Mouse (Mus musculus): ENCODE measurements around the gene Dnajc16.

Gene Dnajc16

DNA sequence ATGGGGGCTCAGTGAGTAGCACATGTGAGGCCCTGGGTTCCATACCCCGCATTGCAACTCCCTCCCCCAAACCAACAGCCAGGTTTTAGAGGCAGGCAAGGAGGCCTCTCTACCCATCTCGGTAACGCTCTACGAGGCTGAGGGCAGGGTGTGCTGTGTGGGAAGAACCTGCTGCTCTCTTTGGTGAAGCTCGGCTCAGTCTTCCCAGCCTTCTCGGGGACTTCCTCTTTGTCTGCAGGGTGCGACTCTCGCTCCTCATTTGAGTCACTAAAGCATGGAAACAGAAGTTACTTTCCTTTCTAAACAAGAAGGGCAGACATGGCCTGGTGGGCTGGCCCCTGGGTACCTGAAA, 24.4 kb downstream of the Dnajc16 start:
- in situ Hi-C loops (cut with MboI, MseI): no loop called here

DNA sequence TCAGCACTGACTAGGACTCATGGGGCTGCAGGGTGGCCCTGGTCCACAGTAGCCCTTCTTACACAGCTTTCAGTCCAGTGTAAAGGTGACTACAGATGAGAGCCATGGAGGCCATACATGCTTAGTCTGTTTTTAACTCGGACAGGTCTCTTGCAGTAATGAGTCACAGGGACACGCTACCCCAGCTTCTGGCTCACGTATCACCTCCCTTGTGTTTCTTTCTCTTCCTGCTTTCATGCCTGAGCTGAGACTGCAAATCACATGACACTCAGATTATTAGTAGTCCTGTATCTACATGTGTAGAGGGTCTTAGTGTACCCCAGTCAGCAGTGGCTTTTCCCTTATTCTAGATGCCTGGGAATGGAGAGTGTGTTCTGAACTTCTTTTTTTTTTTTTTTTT, 25.7 kb downstream of the Dnajc16 start:
- in situ Hi-C loops (cut with MboI, MseI): no loop called here

DNA sequence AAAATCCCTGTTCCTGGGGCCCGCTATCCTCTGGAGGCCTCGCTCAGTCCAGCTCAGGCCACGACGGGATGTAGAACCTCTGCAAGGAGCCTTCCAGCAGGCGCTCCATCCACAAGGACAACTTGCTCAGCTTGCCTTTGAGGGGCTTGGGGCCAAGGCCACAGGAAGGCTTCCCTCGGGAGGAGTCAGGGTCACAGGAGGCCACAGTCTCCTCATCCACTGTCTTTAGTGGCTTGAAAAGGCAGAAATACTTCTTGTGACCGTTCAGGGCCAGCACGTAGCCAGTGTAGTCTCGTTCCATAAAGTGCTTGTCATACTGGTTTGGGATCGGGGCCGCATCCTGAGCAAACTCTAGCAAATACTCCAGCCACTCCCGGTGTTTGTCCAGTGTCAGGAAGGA, 27.3 kb downstream of the Dnajc16 start:
- in situ Hi-C loops (cut with MboI, MseI): no loop called here

DNA sequence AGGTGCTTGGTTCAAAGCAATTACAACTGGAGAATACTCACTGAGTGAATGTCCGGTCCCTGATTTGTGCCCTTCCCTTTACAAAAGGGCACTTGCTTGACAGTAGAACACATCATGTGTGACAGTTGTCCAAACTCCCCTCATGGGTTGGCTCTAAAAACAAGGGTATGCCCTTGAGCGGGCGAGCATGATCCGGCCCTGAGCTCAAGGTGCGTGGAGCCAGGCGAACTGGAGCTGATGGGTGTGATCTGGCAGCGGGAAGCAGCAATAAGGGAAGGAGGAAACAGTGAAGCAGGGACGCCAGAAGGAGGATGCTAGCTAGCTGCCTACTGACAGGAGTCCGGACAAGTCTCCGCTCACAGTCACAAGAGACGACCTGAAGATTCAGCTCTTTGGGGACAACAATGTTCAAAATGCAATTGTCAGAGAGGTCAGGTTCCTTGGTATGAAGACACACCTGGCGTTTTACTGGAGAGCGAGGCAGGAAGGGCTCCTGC, 28.6 kb downstream of the Dnajc16 start:
- in situ Hi-C loops (cut with MboI, MseI): no loop called here

DNA sequence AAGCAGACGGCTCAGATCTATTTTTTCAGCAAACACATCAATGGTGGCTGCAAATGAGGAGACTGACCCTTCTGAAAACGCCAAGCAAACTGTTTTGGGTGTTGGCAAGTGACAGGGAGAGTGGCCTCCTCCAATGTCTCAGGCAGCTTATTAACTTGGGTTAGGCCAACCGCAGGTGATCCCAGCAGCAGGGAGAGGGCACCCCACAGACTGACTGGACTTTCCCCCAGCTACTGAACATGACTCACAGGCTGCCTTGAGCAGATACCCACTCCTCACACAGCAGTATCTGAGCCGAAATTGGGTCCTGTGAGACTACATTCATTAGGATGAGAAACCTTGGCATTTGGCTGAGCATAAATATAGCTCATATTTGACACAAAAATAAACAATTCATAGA, 29.8 kb downstream of the Dnajc16 start:
- in situ Hi-C loops (cut with MboI, MseI): no loop called here

DNA sequence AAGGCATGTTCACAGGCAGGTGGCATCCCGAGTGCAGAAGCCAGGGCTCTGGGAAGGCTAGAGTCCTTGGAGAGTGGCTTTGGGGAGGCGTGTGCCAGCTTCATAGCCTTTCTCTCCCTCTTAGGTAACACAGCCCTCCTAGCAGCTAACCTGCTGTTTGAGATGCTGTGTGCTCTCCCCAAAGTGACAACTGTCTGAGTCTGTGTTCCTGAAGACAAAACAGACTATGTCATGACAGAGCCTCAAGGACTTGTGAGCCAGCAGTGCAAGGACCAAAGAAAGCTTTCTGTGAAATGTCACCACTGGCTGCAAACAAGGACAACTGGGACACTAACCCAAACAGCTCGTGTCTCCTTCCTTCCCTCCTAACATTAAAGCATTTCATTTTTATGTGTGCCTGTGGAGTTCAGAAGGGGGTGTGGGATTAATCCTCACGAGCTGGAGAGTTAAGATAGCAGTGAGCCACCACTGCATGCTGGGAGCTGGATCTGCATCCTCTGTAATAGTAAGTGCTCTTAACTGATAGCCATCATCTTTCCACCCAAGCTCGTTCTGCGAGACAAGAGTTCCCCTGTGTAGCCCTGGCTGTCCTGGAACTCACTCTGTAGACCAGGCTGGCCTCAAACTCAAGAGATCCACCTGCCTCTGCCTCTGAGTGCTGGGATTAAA, 31.7 kb downstream of the Dnajc16 start:
- in situ Hi-C loops (cut with MboI, MseI): no loop called here

DNA sequence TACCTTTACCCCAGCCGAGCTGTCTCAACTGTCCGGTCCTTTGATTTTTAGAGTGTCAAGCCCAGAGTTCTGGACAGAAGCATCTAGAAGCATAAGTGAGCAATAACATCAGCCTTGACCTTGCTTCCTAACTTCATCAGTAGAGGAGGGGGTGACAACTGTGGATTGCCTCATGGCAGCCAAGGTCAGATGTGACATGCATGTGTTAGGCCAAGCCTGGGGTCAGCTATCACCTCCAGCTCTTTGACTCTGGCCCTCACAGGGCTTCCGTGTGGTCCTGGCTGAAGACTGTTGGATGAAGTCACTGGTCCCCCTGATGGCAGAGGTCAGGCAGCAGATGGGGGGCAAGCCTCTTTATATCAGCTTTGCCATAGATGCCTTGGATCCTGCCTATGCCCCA, 33.6 kb downstream of the Dnajc16 start:
- in situ Hi-C loops (cut with MboI, MseI): no loop called here

DNA sequence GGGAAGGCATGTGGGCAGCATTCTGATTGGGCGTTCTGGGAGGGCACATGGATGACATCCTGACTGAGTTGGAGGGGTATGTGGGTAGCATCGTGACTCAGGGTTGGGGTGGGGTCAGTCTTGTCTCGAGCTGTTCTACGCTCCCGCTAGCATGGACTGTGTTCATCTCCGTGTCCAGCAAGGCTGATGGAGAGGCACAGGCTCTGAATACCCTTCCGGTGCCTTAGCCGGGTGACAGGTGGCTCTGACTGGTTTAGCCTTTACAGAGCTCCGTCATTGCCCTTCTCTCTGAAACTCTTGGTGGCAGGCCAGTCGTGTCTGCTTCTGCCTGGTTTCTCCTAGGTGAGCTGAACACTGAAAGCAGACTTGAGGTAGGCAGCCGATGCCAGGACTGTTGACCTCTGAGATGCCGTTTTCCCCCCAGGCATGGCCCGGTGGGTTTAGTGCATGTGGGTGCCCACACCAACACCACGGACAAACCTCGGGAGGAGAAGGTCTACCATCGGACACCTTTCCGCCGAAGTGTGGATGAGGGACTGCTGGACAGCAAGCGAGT, 35.3 kb downstream of the Dnajc16 start:
- in situ Hi-C loops (cut with MboI, MseI): no loop called here

DNA sequence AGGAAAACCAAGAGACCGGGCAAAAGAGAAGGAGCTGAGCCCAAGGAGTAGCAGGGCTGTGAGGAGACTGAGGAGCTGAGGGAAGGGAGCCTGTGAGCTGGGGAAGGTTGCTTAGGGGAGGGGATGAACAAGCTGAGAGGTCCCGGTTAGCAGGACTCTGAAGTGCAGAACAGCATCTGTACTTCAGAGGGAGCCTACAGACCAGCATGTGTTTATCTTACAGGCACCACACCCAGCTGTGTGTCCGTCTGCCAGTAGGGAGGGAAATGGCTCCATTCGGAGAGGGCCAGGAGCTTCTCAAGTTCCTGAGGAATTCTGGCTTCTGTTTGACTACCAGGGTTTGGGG, 38.7 kb downstream of the Dnajc16 start:
- in situ Hi-C loops (cut with MboI, MseI): no loop called here

DNA sequence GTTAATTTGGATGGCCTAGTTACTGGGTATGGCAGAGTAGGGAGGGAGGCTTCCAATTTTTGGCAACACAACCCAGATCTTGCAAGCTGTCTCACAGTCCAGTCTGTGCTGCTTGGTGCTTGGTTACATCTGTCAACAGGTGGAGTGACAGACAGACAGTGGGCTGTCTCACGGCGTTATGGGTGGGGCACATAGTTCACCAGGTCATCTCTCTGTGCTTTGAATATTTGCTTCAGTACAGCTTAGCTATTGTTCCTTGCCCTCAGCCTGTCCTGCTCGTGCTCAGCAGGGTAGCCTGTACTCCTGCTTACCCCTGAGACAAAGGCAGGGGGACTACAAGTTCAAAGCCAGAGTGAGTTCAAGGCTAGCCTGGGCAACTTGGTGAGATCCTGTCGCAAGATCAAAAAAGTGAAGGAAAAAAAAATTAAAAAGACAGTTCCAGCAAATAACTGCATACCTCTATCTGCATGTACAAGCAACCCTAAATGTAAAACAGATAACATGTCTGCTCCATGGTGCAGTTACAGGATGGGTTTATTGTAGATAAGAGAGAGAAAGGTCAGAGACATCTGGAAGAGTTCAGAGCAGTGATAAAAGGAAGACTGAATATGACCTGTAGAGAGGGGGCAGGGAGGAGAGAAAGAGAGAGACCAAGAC, 39.2 kb downstream of the Dnajc16 start:
- in situ Hi-C loops (cut with MboI, MseI): no loop called here

DNA sequence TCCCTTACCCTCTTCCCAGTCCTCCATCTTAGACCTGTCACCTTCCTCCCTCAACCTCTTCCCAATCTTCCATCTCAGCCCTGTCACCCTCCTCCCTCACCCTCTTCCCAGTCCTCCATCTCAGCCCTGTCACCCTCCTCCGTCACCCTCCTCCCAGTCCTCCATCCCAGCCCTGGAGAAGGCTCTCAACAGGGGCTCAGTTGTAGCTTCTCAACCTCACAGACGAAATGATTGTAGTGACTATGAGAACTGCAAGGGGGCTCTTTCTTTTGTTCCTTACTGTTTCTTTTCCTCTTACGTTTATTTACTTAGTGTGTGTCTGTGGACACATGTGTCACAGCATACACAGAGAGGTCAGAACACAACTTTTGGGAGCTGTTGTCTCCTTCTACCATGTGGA, 39.9 kb downstream of the Dnajc16 start:
- in situ Hi-C loops (cut with MboI, MseI): no loop called here

DNA sequence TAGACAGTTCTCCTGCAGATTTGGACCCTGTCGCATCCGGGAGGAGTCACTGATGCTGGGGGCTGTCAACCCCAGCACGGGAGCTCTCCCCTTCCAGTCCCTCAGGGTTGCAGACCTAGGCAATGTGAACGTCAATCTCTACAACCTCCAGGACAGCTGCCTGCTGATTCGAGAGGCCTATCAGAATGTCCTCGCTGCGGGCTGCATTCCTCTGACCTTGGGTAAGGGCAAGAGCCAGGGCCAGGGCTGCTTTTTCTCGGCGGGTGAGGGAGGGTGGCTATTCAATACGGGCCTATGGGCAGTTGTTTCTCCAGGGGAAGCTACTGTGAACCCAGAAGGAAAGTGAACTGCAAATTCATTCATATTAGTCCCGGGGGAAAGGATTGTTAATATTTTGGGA, 41.2 kb downstream of the Dnajc16 start:
- in situ Hi-C loops (cut with MboI, MseI): no loop called here

DNA sequence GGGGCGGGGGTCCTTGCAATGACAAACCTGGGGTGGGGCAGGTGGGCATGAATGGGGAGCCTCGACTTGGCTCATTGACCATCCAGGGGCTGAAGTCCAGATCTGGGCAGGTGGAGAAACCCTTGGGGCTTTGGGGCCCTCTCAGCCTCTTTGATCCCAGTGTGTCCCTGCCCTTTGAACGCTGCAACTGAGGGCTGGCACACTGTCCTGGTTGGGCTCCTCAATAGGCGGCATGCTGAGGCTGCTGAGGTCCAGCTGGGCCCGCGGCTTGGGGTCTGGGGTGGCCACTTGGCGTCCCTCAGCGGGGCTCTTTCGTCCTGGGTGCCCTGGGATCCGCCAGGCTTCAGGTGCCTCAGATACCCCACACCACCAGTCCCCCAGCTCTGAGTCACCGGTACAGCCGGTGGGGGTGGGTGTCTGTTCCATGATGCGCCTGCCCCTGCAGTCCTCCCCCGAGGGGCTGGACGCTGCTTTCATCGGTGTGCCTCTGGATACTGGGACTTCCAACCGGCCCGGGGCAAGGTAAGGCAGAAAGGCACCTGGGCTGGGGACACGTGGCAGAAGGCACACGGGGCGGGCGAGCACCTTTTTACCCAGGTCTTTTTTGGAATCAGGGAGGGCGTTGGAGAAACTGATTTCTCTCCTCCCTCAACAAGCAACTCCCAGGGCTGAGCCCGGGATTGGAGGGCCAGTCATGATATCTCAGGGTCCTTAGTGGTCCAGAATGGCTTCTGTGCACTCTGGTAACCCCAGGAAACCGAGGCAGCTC, 44.0 kb downstream of the Dnajc16 start, which contains the start of gene Agmat:
Gene Agmat, plus strand, starts transcription at position 95 of the 769 bp plus-strand sequence.
- in situ Hi-C loops (cut with MboI, MseI): no loop called here

DNA sequence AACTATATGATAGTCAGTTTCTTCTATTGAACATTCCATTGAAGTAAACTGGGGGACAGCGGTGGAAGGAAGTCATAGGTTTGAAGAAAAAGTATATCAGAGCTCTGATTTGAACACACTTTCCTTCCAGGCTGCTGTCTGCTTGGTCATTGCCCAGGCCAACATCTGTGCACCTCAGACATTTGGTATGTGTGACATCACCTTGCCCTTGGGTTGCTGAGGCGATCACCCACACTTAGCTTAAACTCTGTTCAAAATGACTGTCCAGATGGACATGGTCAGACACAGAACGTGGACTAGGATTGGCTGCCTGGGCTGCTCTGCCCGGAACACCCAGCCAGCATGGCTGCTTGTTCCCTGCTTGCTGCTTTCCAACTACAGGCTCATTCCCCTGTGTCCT, 48.4 kb downstream of the Dnajc16 start:
- in situ Hi-C loops (cut with MboI, MseI): no loop called here

DNA sequence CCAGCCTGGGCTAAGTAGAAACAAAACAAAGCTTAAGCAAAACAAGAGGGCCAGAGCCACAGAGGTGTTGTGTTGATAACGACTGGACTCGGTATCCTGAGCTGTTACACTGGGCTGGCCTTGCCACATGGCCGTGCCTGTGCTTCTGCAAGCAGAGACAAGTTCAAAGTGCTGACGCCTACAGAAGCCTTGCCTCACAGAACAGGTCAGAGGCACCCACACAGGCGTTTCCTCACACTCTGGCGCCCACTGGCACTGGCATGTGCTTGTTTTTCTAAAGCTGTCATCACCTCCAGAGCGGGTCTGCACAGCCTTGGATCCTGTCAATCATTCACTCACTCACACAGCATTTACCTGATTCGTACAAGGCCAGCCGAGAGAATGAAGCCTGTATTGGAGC, 48.9 kb downstream of the Dnajc16 start:
- in situ Hi-C loops (cut with MboI, MseI): no loop called here

DNA sequence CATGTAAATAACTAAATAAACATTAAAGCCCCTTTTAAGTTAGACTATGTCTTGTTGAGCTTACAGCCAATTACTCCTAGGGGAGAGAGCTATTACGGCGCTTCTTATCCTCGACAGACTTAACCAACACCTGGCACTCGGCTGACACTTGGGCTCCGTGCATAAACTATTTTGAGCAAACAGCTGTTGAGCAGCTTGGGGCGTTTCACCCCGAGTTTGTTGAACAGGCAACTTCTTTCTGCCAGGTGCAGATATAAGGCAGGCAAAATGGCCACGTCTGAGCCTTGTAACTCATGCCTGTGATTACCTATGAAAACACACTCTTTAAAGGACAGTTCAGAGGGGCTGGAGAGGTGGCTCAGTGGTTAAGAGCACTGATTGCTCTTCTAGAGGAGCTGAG, 52.7 kb downstream of the Dnajc16 start:
- in situ Hi-C loops (cut with MboI, MseI): no loop called here

DNA sequence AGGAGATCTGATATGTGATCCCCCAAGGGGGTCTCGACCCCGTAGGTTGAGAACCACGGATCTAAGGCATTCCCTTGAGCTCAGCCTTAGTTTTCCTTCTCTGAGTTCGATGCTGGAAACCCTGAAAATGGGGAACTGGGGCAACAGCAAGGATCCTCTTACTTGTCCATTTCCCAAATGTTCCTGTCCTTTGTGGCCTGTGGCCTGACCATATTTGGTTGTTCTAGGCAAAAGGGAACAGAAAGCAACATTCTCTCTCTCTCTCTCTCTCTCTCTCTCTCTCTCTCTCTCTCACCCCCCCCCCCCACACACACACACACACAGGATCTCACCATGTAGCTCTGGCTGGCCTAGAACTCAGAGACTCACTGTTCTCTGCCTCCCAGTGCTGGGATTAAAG, 53.9 kb downstream of the Dnajc16 start:
- in situ Hi-C loops (cut with MboI, MseI): no loop called here

DNA sequence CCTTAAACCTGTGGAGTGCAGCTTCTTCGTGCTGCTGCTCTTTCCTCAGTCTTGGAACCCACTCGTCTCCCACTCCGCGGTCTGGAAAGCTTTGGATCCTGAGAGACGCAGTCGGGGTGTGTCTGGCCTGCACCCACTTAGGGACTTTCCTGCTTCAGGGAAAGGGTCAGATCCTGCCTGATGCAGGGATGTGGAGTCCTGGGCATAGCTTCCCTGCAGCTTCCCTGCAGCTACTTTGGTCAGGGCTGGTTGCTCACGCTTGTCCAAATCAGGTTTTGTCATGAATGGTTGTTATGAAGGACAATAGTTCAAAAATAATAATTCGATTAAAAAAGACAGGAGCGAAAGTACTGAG, 55.5 kb downstream of the Dnajc16 start:
- in situ Hi-C loops (cut with MboI, MseI): no loop called here

DNA sequence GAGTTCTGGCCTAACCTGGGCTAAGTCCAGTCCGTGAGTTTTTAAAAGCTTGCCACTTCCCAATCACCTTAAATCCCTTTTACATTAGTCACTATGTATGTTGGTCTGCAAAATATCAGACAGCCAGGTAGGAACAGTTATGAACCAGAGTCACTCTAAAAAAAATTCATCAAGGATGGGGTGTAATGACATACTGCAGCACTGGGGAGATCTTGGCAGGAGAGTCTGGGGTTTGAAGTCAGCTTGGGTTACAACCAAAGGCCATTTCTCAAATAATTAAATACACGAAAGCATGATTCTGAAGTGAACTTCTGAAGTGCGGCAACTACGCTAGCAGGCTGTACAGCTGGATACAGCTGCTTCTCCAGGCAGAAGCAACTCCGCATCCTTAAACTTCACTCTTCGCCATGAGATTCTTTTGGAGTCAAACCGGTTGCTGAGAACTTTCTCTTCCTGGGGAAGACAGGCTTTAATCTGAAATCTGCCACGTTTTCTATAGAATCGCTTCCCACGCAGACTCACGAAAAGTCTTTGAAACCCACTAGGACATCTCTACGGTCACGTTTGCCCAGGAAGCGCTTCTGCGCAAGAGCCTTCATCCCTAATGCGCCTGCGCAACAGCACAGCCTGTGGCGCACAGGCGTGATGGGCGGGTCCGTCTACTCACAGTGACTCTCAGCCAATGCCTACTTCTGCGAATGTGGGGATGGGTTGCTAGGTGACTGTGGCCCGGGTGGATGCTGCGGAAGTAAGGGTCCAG, 56.1 kb downstream of the Dnajc16 start:
- in situ Hi-C loops (cut with MboI, MseI): no loop called here

DNA sequence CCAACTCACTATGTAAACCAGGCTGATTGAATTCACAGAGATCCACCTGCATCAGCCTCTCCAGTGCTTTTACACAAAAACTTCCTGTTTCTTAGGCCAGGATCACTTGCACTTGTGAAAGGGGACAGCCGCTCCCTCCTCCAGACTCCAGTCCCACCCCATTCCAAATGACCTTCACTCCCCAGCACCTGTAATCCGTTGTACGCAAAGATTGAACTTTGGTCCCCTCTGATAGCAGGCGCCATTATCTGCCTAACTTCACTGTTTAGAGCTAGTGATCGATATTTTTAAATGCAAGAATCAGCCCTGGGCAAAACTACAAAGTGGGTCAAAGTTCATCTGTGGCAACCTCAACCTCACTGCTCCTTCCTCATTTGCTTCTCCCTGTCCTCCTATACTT, 59.0 kb downstream of the Dnajc16 start:
- in situ Hi-C loops (cut with MboI, MseI): no loop called here

DNA sequence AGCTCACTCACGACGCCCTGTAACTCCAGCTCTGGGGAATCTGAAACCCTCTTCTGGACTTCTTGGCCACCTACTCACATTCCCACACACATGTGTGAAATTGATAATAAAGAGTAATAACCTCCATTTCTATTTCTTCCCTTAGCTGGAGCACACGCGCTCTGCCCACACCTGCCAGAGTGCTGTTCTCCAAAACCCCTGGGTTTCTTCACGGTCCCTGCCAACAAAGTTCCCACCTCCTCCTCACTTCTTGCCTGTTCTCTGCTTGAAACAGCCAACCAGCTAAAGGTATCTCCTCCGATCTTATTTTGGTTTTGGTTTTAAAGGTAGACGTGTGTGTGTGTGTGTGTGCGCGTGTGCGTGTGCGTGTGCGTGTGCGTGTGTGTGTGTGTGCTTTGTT, 60.3 kb downstream of the Dnajc16 start:
- in situ Hi-C loops (cut with MboI, MseI): no loop called here

DNA sequence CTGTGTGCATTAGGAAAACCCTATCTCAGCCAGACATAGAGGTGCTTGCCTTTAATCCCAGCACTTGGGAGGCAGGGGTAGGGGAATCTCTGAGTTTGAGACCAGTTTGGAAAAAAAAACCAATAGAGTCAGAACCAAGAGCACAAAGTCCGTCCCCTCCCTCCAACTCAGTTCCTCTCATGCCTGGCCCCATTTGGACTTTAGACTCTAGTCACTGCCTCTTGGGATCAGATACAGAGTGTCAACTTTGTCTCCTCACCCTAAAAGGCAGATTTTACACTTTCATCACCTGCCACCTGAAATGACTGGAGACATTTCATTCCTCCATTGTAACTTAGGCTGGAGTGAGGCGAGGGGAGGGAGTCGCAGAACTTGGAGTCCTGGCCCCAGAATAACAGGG, 61.5 kb downstream of the Dnajc16 start:
- in situ Hi-C loops (cut with MboI, MseI): no loop called here
